Mouse (Mus musculus) left cerebral cortex, adult 9 months (tissue): ENCODE data around the gene Cdc37.

Experiments used
- DNase-seq, 2 experiments: peaks; one replicate each; pipeline ENCODE4 v3.0.0; 2022; ENCODE audit warnings: low spot score in 2 of 2

The Cdc37 gene

GRCm38 (mm10) chr9:21167140-21168097 lies 17.6 kb upstream of the Cdc37 start:
- no peak for DNase-seq

- no peak for DNase-seq
Measured at GRCm38 (mm10) chr9:21166516-21166915, 16.7 kb upstream of the Cdc37 start.

- DNase-seq = peak in 1 of 2 experiments; percentile 39
Measured at GRCm38 (mm10) chr9:21165952-21166451, 16.2 kb upstream of the Cdc37 start.

- peak; percentile 85 to 87 for DNase-seq
Measured at GRCm38 (mm10) chr9:21165041-21165951, 15.5 kb upstream of the Cdc37 start, which contains the start of gene Pde4a. Gene Pde4a (plus strand): TSS chr9:21165714.

GRCm38 (mm10) chr9:21164072-21164471 lies 14.3 kb upstream of the Cdc37 start:
- DNase-seq = peak in 1 of 2 experiments; percentile 76

GRCm38 (mm10) chr9:21163086-21164050 lies 13.6 kb upstream of the Cdc37 start:
- no peak for DNase-seq

- DNase-seq = peak; percentile 87 to 96
Measured at GRCm38 (mm10) chr9:21161209-21161909, 11.6 kb upstream of the Cdc37 start.

GRCm38 (mm10) chr9:21154787-21155186 lies 5.0 kb upstream of the Cdc37 start:
- no peak for DNase-seq

- DNase-seq = no peak
Measured at GRCm38 (mm10) chr9:21153833-21154232, 4.1 kb upstream of the Cdc37 start.

GRCm38 (mm10) chr9:21153331-21153730 lies 3.5 kb upstream of the Cdc37 start:
- DNase-seq = no peak

- peak in 1 of 2 experiments; percentile 82 for DNase-seq
Measured at GRCm38 (mm10) chr9:21152715-21153114, 2.9 kb upstream of the Cdc37 start.

GRCm38 (mm10) chr9:21149077-21149653 lies 617 bp downstream of the Cdc37 start:
- no peak for DNase-seq

- no peak for DNase-seq
Measured at GRCm38 (mm10) chr9:21148427-21148826, 1.4 kb downstream of the Cdc37 start.

GRCm38 (mm10) chr9:21146722-21147121 lies 3.1 kb downstream of the Cdc37 start:
- DNase-seq = no peak

GRCm38 (mm10) chr9:21145431-21145830 lies 4.4 kb downstream of the Cdc37 start:
- DNase-seq = no peak

- no peak for DNase-seq
Measured at GRCm38 (mm10) chr9:21144361-21144760, 5.4 kb downstream of the Cdc37 start.

GRCm38 (mm10) chr9:21141922-21142321 lies 7.9 kb downstream of the Cdc37 start:
- DNase-seq = no peak

- DNase-seq = no peak
Measured at GRCm38 (mm10) chr9:21138386-21138785, 11.4 kb downstream of the Cdc37 start.

- DNase-seq = peak in 1 of 2 experiments; percentile 63
Measured at GRCm38 (mm10) chr9:21137229-21137628, 12.6 kb downstream of the Cdc37 start.

- no peak for DNase-seq
Measured at GRCm38 (mm10) chr9:21136401-21136800, 13.4 kb downstream of the Cdc37 start.
